Mouse (Mus musculus) gastrocnemius, postnatal 14 days (tissue): ENCODE results near the gene Olfr57. TPM values are rescaled to one million over a fixed set of nuclear protein-coding genes. Genes with fewer than 3 reads are reported as not detected.
"Not testable (repeated sequence)": the region's sequence is repeated elsewhere in the genome, so short reads cannot be mapped to it uniquely, and the experiment has no call there.

Experiments used
- DNase-seq: peaks from one replicate; pipeline ENCODE4 v3.0.0; 2021; ENCODE audit warnings: mixed read lengths
- intact Hi-C: fragments of 180-260 bp; cut with DNase I; formaldehyde crosslinking; loops from one replicate; pipeline ENCODE4 v1.15.1; 2025; ENCODE audit warnings: low total_unique reads
- long read RNA-seq, 2 experiments: library from polyadenylated mRNA; stranded (forward); transcript quantifications; one replicate each; pipeline ENCODE4 v2.0.0; 2021
- total RNA-seq, 2 experiments: library from RNA; stranded (reverse); gene quantifications; 2 replicates each; pipeline ENCODE4 v1.2.3; 2021

The Olfr57 gene
- total RNA-seq, result not detected
- long read RNA-seq, experiment 1, result 0 reads
- long read RNA-seq, experiment 2, result 0 reads

- DNase-seq, result no peak
- intact Hi-C loops, result no loop called here
Measured at GRCm38 (mm10) chr10:79028441-79028840, at the start of gene Olfr57. Olfr57 (plus strand) TSS chr10:79028741.

- intact Hi-C loops, result no loop called here
- no peak for DNase-seq
Measured at GRCm38 (mm10) chr10:78980750-78981149, 47.8 kb upstream of the Olfr57 start, which contains the start of gene Olfr1352. Olfr1352 (plus strand) TSS chr10:78981050.

- DNase-seq, result no peak
- intact Hi-C loops, result no loop called here
Measured at GRCm38 (mm10) chr10:79012172-79012571, 16.4 kb upstream of the Olfr57 start, which contains the start of gene Olfr1351. Olfr1351 (plus strand) TSS chr10:79012472.

GRCm38 (mm10) chr10:79042457-79042856, 13.9 kb downstream of the Olfr57 start:
- intact Hi-C loops, DNase-seq: not testable (repeated sequence)

- intact Hi-C loops, DNase-seq: not testable (repeated sequence)
Measured at GRCm38 (mm10) chr10:79057370-79057769, 28.8 kb downstream of the Olfr57 start.

Other genes starting within 250 kb of the Olfr57 start
- under 1 TPM in 1 of 2 experiments, not detected in 1; 0.14 TPM for gene Slc1a6, start 248.2 kb upstream of the Olfr57 start, total RNA-seq
- gene Olfr1356, start 176.6 kb upstream of the Olfr57 start, total RNA-seq, result not detected
- gene Olfr1355, start 153.2 kb upstream of the Olfr57 start, total RNA-seq, result not detected
- not detected for gene Olfr1354, start 115.6 kb upstream of the Olfr57 start, total RNA-seq
- gene Olfr8, start 78.1 kb upstream of the Olfr57 start, total RNA-seq, result not detected
- gene Olfr1353, start 65.4 kb upstream of the Olfr57 start, total RNA-seq, result not detected
- not detected for gene Olfr1352, start 47.7 kb upstream of the Olfr57 start, total RNA-seq
- not detected for gene Olfr1351, start 16.3 kb upstream of the Olfr57 start, total RNA-seq
- gene 2610008E11Rik, start 68.9 kb downstream of the Olfr57 start, total RNA-seq, result 10 to 100 TPM in 1 of 2 experiments, 1 to 10 TPM in 1; 9.6 to 10.5 TPM
- not detected for gene Vmn2r80, start 120.0 kb downstream of the Olfr57 start, total RNA-seq
- not detected for gene Vmn2r81, start 219.0 kb downstream of the Olfr57 start, total RNA-seq